Mouse (Mus musculus) adrenal gland, adult (tissue): ENCODE measurements around the gene Bdkrb2.

Experiments used
- DNase-seq, 2 experiments: peaks; one replicate each; pipeline ENCODE4 v3.0.0; 2022 to 2023; ENCODE audit warnings: low spot score in 1 of 2; ENCODE audit not compliant: inconsistent age in 2 of 2

The Bdkrb2 gene

DNA sequence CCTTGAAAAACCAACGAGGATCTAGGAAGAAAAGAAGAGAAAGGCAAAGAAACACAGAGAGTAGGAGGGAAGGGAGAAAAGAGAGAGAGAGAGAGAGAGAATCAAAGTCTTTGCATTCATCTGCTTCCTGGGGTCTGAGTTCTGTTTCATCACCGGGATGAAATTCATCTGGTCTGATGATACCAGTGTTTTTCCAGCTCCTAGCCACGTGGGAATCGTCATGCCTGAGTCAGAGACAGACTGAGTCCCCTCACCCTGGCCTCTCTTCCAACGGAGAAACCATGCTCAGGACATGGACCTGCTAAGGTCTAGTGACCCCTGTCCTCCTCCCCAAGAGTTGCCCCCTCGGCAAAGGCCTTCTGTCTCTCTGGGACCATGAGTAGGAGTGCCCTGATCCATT is 16.5 kb upstream of the Bdkrb2 start:
- DNase-seq: no peak

DNA sequence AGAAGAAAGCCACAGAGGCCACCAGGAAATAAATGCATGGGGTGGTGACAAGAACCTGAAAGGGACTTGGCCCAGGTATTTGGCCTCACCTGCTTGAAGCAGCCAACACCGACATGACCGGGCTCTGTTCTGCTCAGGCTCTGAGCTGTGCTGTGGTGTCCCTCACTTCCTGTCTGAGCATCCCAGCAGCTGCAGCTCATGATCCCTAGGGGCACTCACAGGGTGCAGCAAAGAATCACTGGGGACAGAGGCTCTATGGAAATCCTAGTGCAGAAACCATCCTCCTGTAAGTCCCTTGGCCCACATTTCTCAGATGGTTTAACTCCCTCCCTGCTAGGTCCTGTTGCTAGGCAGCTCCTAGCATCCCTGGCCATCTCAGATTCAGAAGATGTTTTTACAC is 15.9 kb upstream of the Bdkrb2 start:
- DNase-seq: no peak

DNA sequence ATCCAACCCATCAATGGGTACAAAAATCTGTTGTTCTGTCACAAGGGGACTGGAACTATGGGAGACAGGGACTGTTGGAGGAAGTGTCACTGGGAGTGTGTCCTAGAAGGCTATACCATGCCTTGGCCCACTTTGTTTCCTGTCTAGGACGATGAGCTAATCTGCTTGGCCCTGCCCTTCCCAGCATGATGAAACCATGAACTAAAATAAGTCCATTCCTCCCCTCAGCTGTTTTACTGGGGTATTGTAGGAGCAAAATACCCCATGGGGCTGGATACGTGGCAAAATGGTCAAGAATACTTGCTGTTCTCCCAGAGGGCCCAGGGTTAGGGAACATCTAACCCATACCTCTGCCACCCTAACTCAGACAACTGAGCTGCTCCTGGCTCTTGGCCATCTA is 15.0 kb upstream of the Bdkrb2 start:
- DNase-seq: no peak

- DNase-seq: peak; percentile 87 to 89
Measured at GRCm38 (mm10) chr12:105548881-105549280, 14.1 kb upstream of the Bdkrb2 start.

GRCm38 (mm10) chr12:105549835-105550802 is 12.9 kb upstream of the Bdkrb2 start:
- no peak for DNase-seq

DNA sequence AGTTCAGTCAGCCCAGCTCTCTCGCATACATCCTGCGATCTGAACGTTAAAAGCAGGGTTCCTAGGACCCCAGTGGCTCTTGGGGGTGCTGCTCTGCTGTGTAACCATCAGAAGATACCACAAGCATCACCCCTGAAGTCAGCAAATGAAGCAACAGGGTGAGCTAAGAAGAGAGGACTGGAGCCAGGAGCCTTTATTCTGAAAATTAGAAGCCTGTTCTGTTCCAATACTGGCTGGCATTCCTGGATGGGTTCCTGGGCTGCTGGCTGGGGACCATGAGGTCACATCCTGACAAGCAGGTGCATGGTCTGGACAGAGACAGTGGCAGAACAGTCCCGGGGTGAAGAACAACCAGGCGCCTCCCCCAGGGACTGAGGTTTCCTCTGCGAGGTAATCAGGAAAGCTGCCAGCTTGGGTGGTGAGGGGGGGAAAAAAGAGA is 11.5 kb upstream of the Bdkrb2 start:
- no peak for DNase-seq

DNA sequence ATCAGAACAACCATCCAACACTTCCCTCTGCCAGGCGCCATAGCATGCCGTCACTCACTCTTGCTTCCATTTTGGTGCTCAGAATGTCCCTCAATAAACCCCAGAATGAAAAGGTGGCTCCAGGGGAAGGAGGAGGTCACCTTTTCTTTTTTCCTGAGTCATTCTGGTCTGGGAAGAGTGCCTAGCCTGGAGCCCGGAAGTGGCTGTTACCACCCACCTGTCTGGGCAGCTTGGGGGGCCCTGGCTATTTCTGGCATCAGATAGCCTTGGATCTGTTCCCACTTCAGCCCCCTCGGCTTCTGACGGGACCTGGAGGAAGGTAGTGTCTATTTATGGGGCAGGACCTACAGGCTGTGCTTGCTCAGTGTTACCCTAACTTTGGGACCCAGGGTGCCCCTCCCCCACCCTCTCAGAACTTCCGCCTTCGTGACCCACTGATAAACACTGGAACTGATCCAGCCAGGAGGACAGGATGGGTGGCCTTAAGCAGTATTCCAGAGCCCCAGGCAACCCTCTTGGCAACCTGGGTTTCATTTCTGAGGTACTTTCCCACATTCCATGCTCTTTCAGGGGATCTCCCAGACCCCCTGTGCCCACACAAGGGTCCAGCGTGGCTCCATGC is 8.8 kb upstream of the Bdkrb2 start:
- peak in 1 of 2 experiments; percentile 61 for DNase-seq

- DNase-seq: no peak
Measured at GRCm38 (mm10) chr12:105555172-105555571, 7.9 kb upstream of the Bdkrb2 start.

DNA sequence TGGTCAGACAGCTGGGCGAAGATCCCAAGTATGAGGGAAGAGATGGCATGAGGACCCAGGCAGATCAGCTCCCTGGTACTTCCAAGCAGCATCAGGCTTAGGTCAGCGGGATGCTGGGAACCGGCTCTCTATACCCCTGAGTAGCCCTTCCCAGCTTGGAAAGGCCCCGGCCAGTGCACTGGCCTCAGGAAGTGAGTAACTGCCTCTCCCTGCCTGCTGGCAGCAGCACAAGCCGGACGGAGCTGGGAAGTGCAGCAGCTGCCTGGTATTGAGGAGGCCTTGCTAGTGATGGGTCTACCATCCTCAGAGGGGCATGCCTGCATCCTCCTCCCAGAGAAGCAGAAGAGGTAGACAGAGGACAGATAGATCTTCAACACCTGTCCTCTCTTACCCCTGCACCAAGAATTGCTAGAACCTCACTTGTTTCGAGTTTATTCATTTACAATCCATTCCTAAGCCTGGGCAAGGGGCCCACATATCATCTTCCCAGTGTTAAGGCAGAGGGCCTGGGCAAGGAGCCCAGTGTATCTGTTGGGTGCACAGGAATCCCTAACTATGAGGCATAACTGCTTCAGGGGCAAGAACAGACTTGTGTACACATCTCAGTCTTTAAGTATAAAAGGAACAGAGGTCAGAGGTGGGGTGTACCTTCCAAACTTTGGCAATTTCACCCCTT is 5.6 kb upstream of the Bdkrb2 start:
- DNase-seq: peak in 1 of 2 experiments; percentile 62

- no peak for DNase-seq
Measured at GRCm38 (mm10) chr12:105561007-105561534, 2.0 kb upstream of the Bdkrb2 start.

DNA sequence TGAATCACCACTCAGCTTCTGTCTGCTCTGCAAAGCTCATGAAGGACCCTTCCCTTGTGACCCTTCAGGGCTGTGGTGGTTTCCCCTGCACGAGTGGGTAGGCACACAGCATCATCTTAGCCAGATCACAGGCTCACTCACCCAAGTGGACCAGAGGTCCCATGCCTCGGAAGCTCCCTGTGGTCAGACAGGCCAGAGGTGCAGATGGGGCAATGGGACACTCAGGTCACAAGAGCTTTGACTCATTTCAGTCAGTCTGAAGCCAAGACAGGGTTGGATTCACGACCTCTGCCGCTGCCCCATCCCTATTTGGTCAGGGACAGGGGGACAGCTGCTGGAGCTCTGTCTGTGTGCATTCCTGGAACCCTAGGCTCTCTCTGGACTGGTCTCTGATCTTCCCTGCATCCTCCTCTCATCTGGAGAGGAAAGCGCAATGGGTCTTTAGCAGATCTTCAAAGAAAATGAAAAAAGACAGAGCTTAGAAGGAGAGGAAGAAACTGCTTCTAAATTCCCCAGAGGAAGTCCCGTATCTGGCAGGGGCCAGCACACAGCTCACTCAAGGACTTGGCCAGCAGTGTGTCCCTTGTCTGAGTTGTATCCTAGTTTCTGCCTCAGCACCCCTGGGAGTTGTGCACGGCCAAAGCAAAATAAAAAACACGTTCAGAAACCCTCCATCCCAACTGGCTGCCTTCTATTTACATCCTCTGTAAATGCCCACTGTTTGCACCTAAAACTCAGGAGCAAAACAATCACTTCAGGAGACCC is 788 bp upstream of the Bdkrb2 start:
- peak in 1 of 2 experiments; percentile 70 for DNase-seq

- no peak for DNase-seq
Measured at GRCm38 (mm10) chr12:105563726-105564275, 775 bp downstream of the Bdkrb2 start.

GRCm38 (mm10) chr12:105565221-105565620 is 2.2 kb downstream of the Bdkrb2 start:
- no peak for DNase-seq

DNA sequence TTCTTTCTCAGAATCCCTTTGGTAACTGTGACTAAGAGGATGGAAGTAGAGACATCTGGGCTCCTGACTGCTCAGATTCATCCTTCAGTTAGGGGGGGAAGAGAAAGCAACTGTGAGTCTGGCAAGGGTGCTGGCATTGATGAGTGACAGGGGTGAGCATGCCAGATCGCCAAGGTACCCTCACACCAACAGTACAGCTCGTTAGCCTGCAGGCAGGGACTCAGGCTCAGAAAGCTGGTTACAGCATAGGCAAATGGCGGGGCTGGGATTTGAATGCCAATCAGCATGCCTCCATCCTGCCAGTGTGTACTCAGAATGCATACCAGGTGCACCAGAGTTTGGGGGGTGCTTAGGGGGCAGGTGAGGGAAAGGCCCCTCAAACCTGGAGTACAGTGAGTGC is 8.8 kb downstream of the Bdkrb2 start:
- DNase-seq: no peak

DNA sequence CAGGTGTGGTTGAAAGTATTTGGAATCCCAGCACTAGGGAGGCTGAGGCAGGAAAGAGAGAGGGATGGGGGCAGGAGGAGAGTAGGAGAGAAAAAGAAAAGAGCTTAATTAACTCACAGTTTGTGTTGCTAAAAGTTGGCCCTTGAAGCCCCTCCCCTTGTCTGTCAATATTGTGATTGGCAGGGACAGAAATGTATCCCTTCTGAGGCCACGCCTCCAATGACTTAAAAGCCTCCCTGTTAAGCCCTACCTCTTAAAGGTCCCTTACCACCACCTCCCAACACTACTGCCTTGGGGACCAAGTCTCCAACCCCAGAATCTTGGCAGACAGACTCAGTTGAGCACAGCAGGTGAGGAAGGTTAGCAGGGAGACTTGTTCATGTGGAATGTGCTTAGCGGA is 9.6 kb downstream of the Bdkrb2 start:
- DNase-seq: no peak

- DNase-seq: no peak
Measured at GRCm38 (mm10) chr12:105574356-105574755, 11.3 kb downstream of the Bdkrb2 start.

DNA sequence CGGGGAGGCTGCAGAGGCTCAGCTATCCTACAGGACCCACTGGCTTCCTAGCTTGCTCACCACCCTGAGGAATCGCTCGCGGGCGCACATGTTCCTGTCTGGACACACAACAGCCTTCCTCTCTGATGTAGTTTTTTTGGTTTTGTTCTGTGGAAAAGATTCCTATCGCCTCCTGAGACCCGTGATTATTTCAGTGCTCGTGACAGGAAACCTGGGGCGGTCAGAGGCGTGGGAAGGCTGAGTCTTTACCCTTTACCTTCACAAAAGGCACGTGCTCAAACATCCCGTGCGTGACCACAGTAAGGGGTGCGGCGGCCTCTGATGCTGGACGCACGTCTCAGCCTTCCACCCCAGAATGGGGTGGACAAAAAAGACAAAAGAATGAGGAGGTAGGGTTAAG is 17.5 kb downstream of the Bdkrb2 start:
- DNase-seq: no peak

DNA sequence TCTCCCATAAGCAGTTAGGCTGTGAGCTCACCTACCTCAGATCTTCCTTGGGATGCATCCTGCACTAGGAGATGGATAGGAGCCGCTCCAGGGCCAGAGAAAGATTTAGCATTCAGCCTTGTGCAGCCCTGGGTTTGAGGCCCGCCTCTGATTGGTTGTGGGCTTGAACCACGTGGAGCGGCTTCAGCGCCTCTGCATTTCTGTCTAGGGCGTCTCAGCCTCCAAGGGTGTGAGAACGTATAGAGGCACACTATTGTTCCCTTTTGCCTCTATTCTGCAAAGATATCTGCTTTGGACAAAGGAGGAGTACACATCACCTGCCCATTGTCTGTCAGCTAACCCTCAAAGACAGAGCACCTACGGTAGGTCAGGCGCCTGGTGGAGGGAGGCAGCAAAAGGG is 19.5 kb downstream of the Bdkrb2 start:
- no peak for DNase-seq

- no peak for DNase-seq
Measured at GRCm38 (mm10) chr12:105583484-105583883, 20.5 kb downstream of the Bdkrb2 start.

GRCm38 (mm10) chr12:105584851-105585250 is 21.8 kb downstream of the Bdkrb2 start:
- DNase-seq: peak; percentile 85 to 92
